Mouse (Mus musculus): Measurements from ENCODE around the gene Aldh3b3. TPM values are rescaled to one million over a fixed set of nuclear protein-coding genes. Genes with fewer than 3 reads are reported as not detected.

Gene Aldh3b3
- polyA plus RNA-seq, 1 experiment from 2014 or later = not detected

GRCm38 (mm10) chr19:3990804-3991203, 32.4 kb downstream of the Aldh3b3 start:
- no peak overlapping the region for H3K4me3 ChIP-seq (ENCODE audit: low read depth, low read length)
- peak overlapping the region; percentile 8; the same call in 1 of the 2 replicates for H3K9ac ChIP-seq (ENCODE audit: low read depth, low read length)
- H3K36me3 ChIP-seq (ENCODE audit: control insufficient read depth, insufficient read depth, low read length) = peaks cover 3% of the 10 kb centered on the region; the same call in 1 of the 2 replicates
- ATAC-seq (replicated peaks; ENCODE audit: insufficient number of reproducible peaks, low FRiP score, low TSS enrichment) = no peak
- H3K4me1 ChIP-seq (ENCODE audit: control insufficient read depth, insufficient read depth, low read length) = peaks cover 12% of the 10 kb centered on the region
- H3K4me2 ChIP-seq = no peak overlapping the region
- 0 out of 2 replicates have a peak, but pooled peaks cover 2% of the 10 kb centered on the region for H3K9me3 ChIP-seq (replicated peaks; ENCODE audit: control insufficient read depth, low read length)
- WGBS (ENCODE audit: insufficient replicate concordance) = 51% methylated on average over 6 of the region's 6 CpGs
- no peaks in the 10 kb centered on the region; the same call in 1 of the 2 replicates for H3K27me3 ChIP-seq (ENCODE audit: control insufficient read depth, insufficient read depth, low read length)
- no peak overlapping the region for H3K27ac ChIP-seq (ENCODE audit: low read depth, low read length)

GRCm38 (mm10) chr19:3991562-3991961, 33.1 kb downstream of the Aldh3b3 start:
- Histone ChIP-seq H3K27me3 (ENCODE audit: control insufficient read depth, insufficient read depth, low read length) (no peaks in the 10 kb centered on the region; the same call in 1 of the 2 replicates), H3K4me1 (ENCODE audit: control insufficient read depth, insufficient read depth, low read length) (peaks cover 5% of the 10 kb centered on the region), H3K9me3 (replicated peaks; ENCODE audit: control insufficient read depth, low read length) (0 out of 2 replicates have a peak, but pooled peaks cover 2% of the 10 kb centered on the region), H3K4me3 (ENCODE audit: low read depth, low read length) (no peak overlapping the region), H3K27ac (ENCODE audit: low read depth, low read length) (no peak overlapping the region), H3K36me3 (ENCODE audit: control insufficient read depth, insufficient read depth, low read length) (peaks cover 3% of the 10 kb centered on the region; the same call in 1 of the 2 replicates), H3K9ac (ENCODE audit: low read depth, low read length) (no peak overlapping the region), H3K4me2 (no peak overlapping the region)
- WGBS (ENCODE audit: insufficient replicate concordance) = 89% methylated on average over 3 of the region's 3 CpGs
- ATAC-seq (replicated peaks; ENCODE audit: insufficient number of reproducible peaks, low FRiP score, low TSS enrichment) = no peak

GRCm38 (mm10) chr19:3991966-3992365, 33.5 kb downstream of the Aldh3b3 start:
- whole genome bisulfite sequencing (ENCODE audit: insufficient replicate concordance) = 79% methylated on average over 3 of the region's 3 CpGs

GRCm38 (mm10) chr19:3992416-3992815, 34.0 kb downstream of the Aldh3b3 start, which contains the start of gene Tbx10:
TSS of gene Tbx10 (plus strand) at chr19:3992752.
- Histone ChIP-seq H3K9ac (ENCODE audit: low read depth, low read length) (0 out of 2 replicates have a peak within 1 kb of the TSS, but pooled peaks have one; percentile 2), H3K4me3 (ENCODE audit: low read depth, low read length) (no peak within 1 kb of the TSS), H3K9me3 (replicated peaks; ENCODE audit: control insufficient read depth, low read length) (0 out of 2 replicates have a peak, but pooled peaks cover 2% of the 10 kb centered on the region), H3K36me3 (ENCODE audit: control insufficient read depth, insufficient read depth, low read length) (peaks cover 3% of the 10 kb centered on the region; the same call in 1 of the 2 replicates), H3K27ac (ENCODE audit: low read depth, low read length) (no peak within 1 kb of the TSS), H3K27me3 (ENCODE audit: control insufficient read depth, insufficient read depth, low read length) (no peaks in the 10 kb centered on the region; the same call in 1 of the 2 replicates), H3K4me1 (ENCODE audit: control insufficient read depth, insufficient read depth, low read length) (no peaks in the 10 kb centered on the region), H3K4me2 (no peak within 1 kb of the TSS)
- 37% methylated on average over 5 of the region's 5 CpGs for WGBS (ENCODE audit: insufficient replicate concordance)
- ATAC-seq (replicated peaks; ENCODE audit: insufficient number of reproducible peaks, low FRiP score, low TSS enrichment) = no peak

More at GRCm38 (mm10) chr19:3991966-3992365, 33.5 kb downstream of the Aldh3b3 start:
- H3K36me3 ChIP-seq (ENCODE audit: control insufficient read depth, insufficient read depth, low read length) = peaks cover 3% of the 10 kb centered on the region; the same call in 1 of the 2 replicates
- 0 out of 2 replicates have a peak, but pooled peaks cover 2% of the 10 kb centered on the region for H3K9me3 ChIP-seq (replicated peaks; ENCODE audit: control insufficient read depth, low read length)
- H3K27ac ChIP-seq (ENCODE audit: low read depth, low read length) = no peak overlapping the region
- peaks cover 1% of the 10 kb centered on the region for H3K4me1 ChIP-seq (ENCODE audit: control insufficient read depth, insufficient read depth, low read length)
- no peak for ATAC-seq (replicated peaks; ENCODE audit: insufficient number of reproducible peaks, low FRiP score, low TSS enrichment)
- no peak overlapping the region for H3K4me3 ChIP-seq (ENCODE audit: low read depth, low read length)
- H3K4me2 ChIP-seq = no peak overlapping the region
- no peaks in the 10 kb centered on the region; the same call in 1 of the 2 replicates for H3K27me3 ChIP-seq (ENCODE audit: control insufficient read depth, insufficient read depth, low read length)
- H3K9ac ChIP-seq (ENCODE audit: low read depth, low read length) = no peak overlapping the region

- H3K27me3 ChIP-seq (ENCODE audit: control insufficient read depth, insufficient read depth, low read length) = no peaks in the 10 kb centered on the region; the same call in 1 of the 2 replicates
Measured at GRCm38 (mm10) chr19:3994932-3995331, 36.5 kb downstream of the Aldh3b3 start.

GRCm38 (mm10) chr19:3995505-3995904, 37.1 kb downstream of the Aldh3b3 start:
- no peaks in the 10 kb centered on the region; the same call in 1 of the 2 replicates for H3K27me3 ChIP-seq (ENCODE audit: control insufficient read depth, insufficient read depth, low read length)
- 81% methylated on average over 3 of the region's 3 CpGs for WGBS (ENCODE audit: insufficient replicate concordance)
- 0 out of 2 replicates have a peak, but pooled peaks cover 3% of the 10 kb centered on the region for H3K4me1 ChIP-seq (ENCODE audit: control insufficient read depth, insufficient read depth, low read length)
- no peak for ATAC-seq (replicated peaks; ENCODE audit: insufficient number of reproducible peaks, low FRiP score, low TSS enrichment)
- no peak overlapping the region for H3K4me2 ChIP-seq
- H3K9ac ChIP-seq (ENCODE audit: low read depth, low read length) = no peak overlapping the region
- H3K9me3 ChIP-seq (replicated peaks; ENCODE audit: control insufficient read depth, low read length) = no peaks in the 10 kb centered on the region
- H3K4me3 ChIP-seq (ENCODE audit: low read depth, low read length) = no peak overlapping the region
- no peaks in the 10 kb centered on the region for H3K36me3 ChIP-seq (ENCODE audit: control insufficient read depth, insufficient read depth, low read length)
- H3K27ac ChIP-seq (ENCODE audit: low read depth, low read length) = no peak overlapping the region

More at GRCm38 (mm10) chr19:3994932-3995331, 36.5 kb downstream of the Aldh3b3 start:
- Histone ChIP-seq H3K36me3 (ENCODE audit: control insufficient read depth, insufficient read depth, low read length) (no peaks in the 10 kb centered on the region), H3K4me1 (ENCODE audit: control insufficient read depth, insufficient read depth, low read length) (0 out of 2 replicates have a peak, but pooled peaks cover 3% of the 10 kb centered on the region), H3K9me3 (replicated peaks; ENCODE audit: control insufficient read depth, low read length) (no peaks in the 10 kb centered on the region), H3K9ac (ENCODE audit: low read depth, low read length) (no peak overlapping the region), H3K4me2 (no peak overlapping the region), H3K4me3 (ENCODE audit: low read depth, low read length) (no peak overlapping the region), H3K27ac (ENCODE audit: low read depth, low read length) (no peak overlapping the region)
- WGBS (ENCODE audit: insufficient replicate concordance) = 66% methylated on average over 6 of the region's 6 CpGs
- no peak for ATAC-seq (replicated peaks; ENCODE audit: insufficient number of reproducible peaks, low FRiP score, low TSS enrichment)

- H3K4me1 ChIP-seq (ENCODE audit: control insufficient read depth, insufficient read depth, low read length) = peaks cover 5% of the 10 kb centered on the region
- no peak overlapping the region for H3K4me2 ChIP-seq
- no peak overlapping the region for H3K4me3 ChIP-seq (ENCODE audit: low read depth, low read length)
- H3K27me3 ChIP-seq (ENCODE audit: control insufficient read depth, insufficient read depth, low read length) = no peaks in the 10 kb centered on the region; the same call in 1 of the 2 replicates
- no peaks in the 10 kb centered on the region for H3K36me3 ChIP-seq (ENCODE audit: control insufficient read depth, insufficient read depth, low read length)
- H3K9ac ChIP-seq (ENCODE audit: low read depth, low read length) = no peak overlapping the region
- H3K27ac ChIP-seq (ENCODE audit: low read depth, low read length) = no peak overlapping the region
- no peaks in the 10 kb centered on the region for H3K9me3 ChIP-seq (replicated peaks; ENCODE audit: control insufficient read depth, low read length)
- 66% methylated on average over 7 of the region's 7 CpGs for WGBS (ENCODE audit: insufficient replicate concordance)
- no peak for ATAC-seq (replicated peaks; ENCODE audit: insufficient number of reproducible peaks, low FRiP score, low TSS enrichment)
Measured at GRCm38 (mm10) chr19:3996106-3996505, 37.7 kb downstream of the Aldh3b3 start.

- H3K4me3 ChIP-seq (ENCODE audit: low read depth, low read length) = no peak overlapping the region
- H3K9ac ChIP-seq (ENCODE audit: low read depth, low read length) = no peak overlapping the region
- H3K4me1 ChIP-seq (ENCODE audit: control insufficient read depth, insufficient read depth, low read length) = peaks cover 12% of the 10 kb centered on the region
- 77% methylated on average over 8 of the region's 8 CpGs for WGBS (ENCODE audit: insufficient replicate concordance)
- no peaks in the 10 kb centered on the region for H3K9me3 ChIP-seq (replicated peaks; ENCODE audit: control insufficient read depth, low read length)
- ATAC-seq (replicated peaks; ENCODE audit: insufficient number of reproducible peaks, low FRiP score, low TSS enrichment) = no peak
- no peak overlapping the region for H3K27ac ChIP-seq (ENCODE audit: low read depth, low read length)
- H3K36me3 ChIP-seq (ENCODE audit: control insufficient read depth, insufficient read depth, low read length) = no peaks in the 10 kb centered on the region
- H3K27me3 ChIP-seq (ENCODE audit: control insufficient read depth, insufficient read depth, low read length) = no peaks in the 10 kb centered on the region; the same call in 1 of the 2 replicates
- H3K4me2 ChIP-seq = no peak overlapping the region
Measured at GRCm38 (mm10) chr19:3996747-3997146, 38.3 kb downstream of the Aldh3b3 start.

GRCm38 (mm10) chr19:3997231-3997630, 38.8 kb downstream of the Aldh3b3 start:
- no peak overlapping the region for H3K4me3 ChIP-seq (ENCODE audit: low read depth, low read length)
- H3K9ac ChIP-seq (ENCODE audit: low read depth, low read length) = no peak overlapping the region
- H3K27ac ChIP-seq (ENCODE audit: low read depth, low read length) = no peak overlapping the region
- H3K9me3 ChIP-seq (replicated peaks; ENCODE audit: control insufficient read depth, low read length) = no peaks in the 10 kb centered on the region
- H3K36me3 ChIP-seq (ENCODE audit: control insufficient read depth, insufficient read depth, low read length) = no peaks in the 10 kb centered on the region
- no peak for ATAC-seq (replicated peaks; ENCODE audit: insufficient number of reproducible peaks, low FRiP score, low TSS enrichment)
- 49% methylated on average over 8 of the region's 8 CpGs for WGBS (ENCODE audit: insufficient replicate concordance)
- no peak overlapping the region for H3K4me2 ChIP-seq
- peaks cover 17% of the 10 kb centered on the region for H3K4me1 ChIP-seq (ENCODE audit: control insufficient read depth, insufficient read depth, low read length)
- no peaks in the 10 kb centered on the region for H3K27me3 ChIP-seq (ENCODE audit: control insufficient read depth, insufficient read depth, low read length)
